ENCODE assay signal across 8 mouse cellular contexts in genomic region chr11:116273469-116274044, GRCm38 (mm10). TPM values are rescaled to one million over a fixed set of nuclear protein-coding genes. Genes with fewer than 3 reads are reported as not detected.
A peak's percentile ranks its signal among the peaks of the same experiment; 100 is the strongest.
DNase-seq lines count a peak whose midpoint lies in the region; ATAC-seq and TF ChIP-seq lines count a peak whose summit lies in the region.

No protein-coding gene starts in this region.

- peak; percentile 60 for ATAC-seq in erythroid progenitor cell, adult 5-6 weeks (replicated peaks; ENCODE audit: low FRiP score, poor library complexity, severe bottlenecking)
- ATAC-seq in limb, embryonic 13.5 days (ENCODE audit: low FRiP score, low read depth), result peak; percentile 38; the same call in 1 of the 2 replicates
- peak; percentile 7; the same call in 1 of the 2 replicates for ATAC-seq in stomach, embryonic 15.5 days (ENCODE audit: insufficient read depth, low FRiP score, low read depth)

- no peak overlapping the region for H3K27ac ChIP-seq in spleen, adult 2 months (ENCODE audit: insufficient read depth, low read length)
- H3K27ac ChIP-seq in limb, embryonic 13.5 days, result peak overlapping the region; percentile 28; the same call in 1 of the 2 replicates
- peak overlapping the region; percentile 87 for H3K27ac ChIP-seq in stomach, embryonic 15.5 days

- H3K9ac ChIP-seq in limb, embryonic 13.5 days, result peak overlapping the region; percentile 97
- H3K9ac ChIP-seq in stomach, embryonic 15.5 days, result peak overlapping the region; percentile 73

- peaks cover 3% of the 10 kb centered on the region; the same call in 1 of the 2 replicates for H3K4me1 ChIP-seq in spleen, adult 2 months (ENCODE audit: control insufficient read depth, insufficient read depth, insufficient read length)
- peaks cover 23% of the 10 kb centered on the region for H3K4me1 ChIP-seq in limb, embryonic 13.5 days
- H3K4me1 ChIP-seq in stomach, embryonic 15.5 days, result peaks cover 7% of the 10 kb centered on the region

- peak overlapping the region; percentile 78 for H3K4me3 ChIP-seq in spleen, adult 2 months (ENCODE audit: extremely low read depth, insufficient read depth, insufficient read length)
- H3K4me3 ChIP-seq in limb, embryonic 13.5 days, result peak overlapping the region; percentile 98
- peak overlapping the region; percentile 92 for H3K4me3 ChIP-seq in stomach, embryonic 15.5 days (replicated peaks)

- no peak for TF ChIP-seq POLR2A in spleen, adult 2 months (IDR thresholded peaks at IDR 0.05; ENCODE audit: low read depth, low read length)

- WGBS in spleen, adult 2 months, result under 1% methylated on average over 39 of the region's 39 CpGs
- WGBS in limb, embryonic 13.5 days, result under 1% methylated on average over 39 of the region's 39 CpGs
- WGBS in stomach, embryonic 15.5 days, result under 1% methylated on average over 39 of the region's 39 CpGs

- no peaks in the 10 kb centered on the region for H3K27me3 ChIP-seq in spleen, adult 2 months (ENCODE audit: control insufficient read depth, insufficient read depth, low read length)
- no peaks in the 10 kb centered on the region for H3K27me3 ChIP-seq in limb, embryonic 13.5 days
- no peaks in the 10 kb centered on the region for H3K27me3 ChIP-seq in stomach, embryonic 15.5 days (replicated peaks)

- H3K9me3 ChIP-seq in limb, embryonic 13.5 days, result no peaks in the 10 kb centered on the region
- no peaks in the 10 kb centered on the region for H3K9me3 ChIP-seq in stomach, embryonic 15.5 days

- TF ChIP-seq CTCF in spleen, adult 2 months (IDR thresholded peaks at IDR 0.05; ENCODE audit: extremely low read depth, insufficient read depth, insufficient read length, insufficient replicate concordance), result no peak

- H3K4me2 ChIP-seq in limb, embryonic 13.5 days (replicated peaks), result peak overlapping the region; percentile 89
- peak overlapping the region; percentile 73 for H3K4me2 ChIP-seq in stomach, embryonic 15.5 days

- no peak for DNase-seq in spleen, adult 2 months (ENCODE audit: low read depth in 1 of 2, low spot score in 2 of 2)
- DNase-seq in spleen, adult 12 weeks (ENCODE audit: low spot score), result no peak
- no peak for DNase-seq in urinary bladder, adult 2 months (ENCODE audit: low spot score)
- no peak for DNase-seq in kidney, adult 9 months
- DNase-seq in yolk sac, embryonic 10.5 days (ENCODE audit: low spot score), result no peak

- H3K36me3 ChIP-seq in spleen, adult 2 months (ENCODE audit: control insufficient read depth, insufficient read depth, low read length), result peaks cover 13% of the 10 kb centered on the region
- peaks cover 33% of the 10 kb centered on the region for H3K36me3 ChIP-seq in limb, embryonic 13.5 days
- H3K36me3 ChIP-seq in stomach, embryonic 15.5 days, result peaks cover 21% of the 10 kb centered on the region; the same call in 1 of the 2 replicates

RNA-seq across cellular contexts. Expression of gene Srp68, which starts 0.5 kb away (rescaled TPM):
- 25.4 and 27.0 TPM in 2 replicates for polyA plus RNA-seq in spleen, adult 2 months (2012; rRNA removed)
- 13.7 and 18.9 TPM in 2 replicates for total RNA-seq in erythroid progenitor cell, adult 5-6 weeks (2015; ENCODE audit: low replicate concordance)
- total RNA-seq in erythroid progenitor cell, adult 5-6 weeks (2017; ENCODE audit: low replicate concordance), result 18.2 and 21.3 TPM in 2 replicates
- 109 and 110 TPM in 2 replicates for polyA plus RNA-seq in limb, embryonic 13.5 days (2015; fragmentation: Nextera tagmentation; extraction: Ambion mirVana)
- 89.5 and 101 TPM in 2 replicates for polyA plus RNA-seq in stomach, embryonic 15.5 days (2015; fragmentation: Nextera tagmentation; extraction: Ambion mirVana)
- 75.0 and 78.3 TPM in 2 replicates for polyA plus RNA-seq in urinary bladder, adult 2 months (2012; rRNA removed)

RNA-seq across cellular contexts. Expression of gene Galr2, which starts 7.2 kb away (rescaled TPM):
- 0.08 TPM in 1 of 2 replicates, not detected in the other for polyA plus RNA-seq in spleen, adult 2 months (2012; rRNA removed)
- not detected in 2 replicates for total RNA-seq in erythroid progenitor cell, adult 5-6 weeks (2015; ENCODE audit: low replicate concordance)
- total RNA-seq in erythroid progenitor cell, adult 5-6 weeks (2017; ENCODE audit: low replicate concordance), result not detected in 2 replicates
- polyA plus RNA-seq in limb, embryonic 13.5 days (2015; fragmentation: Nextera tagmentation; extraction: Ambion mirVana), result 0.18 and 0.27 TPM in 2 replicates
- 0.15 and 0.35 TPM in 2 replicates for polyA plus RNA-seq in stomach, embryonic 15.5 days (2015; fragmentation: Nextera tagmentation; extraction: Ambion mirVana)
- polyA plus RNA-seq in urinary bladder, adult 2 months (2012; rRNA removed), result 9.5 and 12.9 TPM in 2 replicates

RNA-seq across cellular contexts. Expression of gene Exoc7, which starts 33.5 kb away (rescaled TPM):
- 20.2 and 21.8 TPM in 2 replicates for polyA plus RNA-seq in spleen, adult 2 months (2012; rRNA removed)
- 7.6 and 8.4 TPM in 2 replicates for total RNA-seq in erythroid progenitor cell, adult 5-6 weeks (2015; ENCODE audit: low replicate concordance)
- total RNA-seq in erythroid progenitor cell, adult 5-6 weeks (2017; ENCODE audit: low replicate concordance), result 7.4 and 57.7 TPM in 2 replicates
- polyA plus RNA-seq in limb, embryonic 13.5 days (2015; fragmentation: Nextera tagmentation; extraction: Ambion mirVana), result 76.5 and 80.2 TPM in 2 replicates
- polyA plus RNA-seq in stomach, embryonic 15.5 days (2015; fragmentation: Nextera tagmentation; extraction: Ambion mirVana), result 52.3 and 52.9 TPM in 2 replicates
- 40.4 and 51.0 TPM in 2 replicates for polyA plus RNA-seq in urinary bladder, adult 2 months (2012; rRNA removed)

RNA-seq across cellular contexts. Expression of gene Evpl, which starts 35.7 kb away (rescaled TPM):
- 0.07 and 0.18 TPM in 2 replicates for polyA plus RNA-seq in spleen, adult 2 months (2012; rRNA removed)
- not detected in 2 replicates for total RNA-seq in erythroid progenitor cell, adult 5-6 weeks (2015; ENCODE audit: low replicate concordance)
- not detected in 2 replicates for total RNA-seq in erythroid progenitor cell, adult 5-6 weeks (2017; ENCODE audit: low replicate concordance)
- 3.3 and 4.0 TPM in 2 replicates for polyA plus RNA-seq in limb, embryonic 13.5 days (2015; fragmentation: Nextera tagmentation; extraction: Ambion mirVana)
- polyA plus RNA-seq in stomach, embryonic 15.5 days (2015; fragmentation: Nextera tagmentation; extraction: Ambion mirVana), result 9.8 and 17.0 TPM in 2 replicates
- 16.9 and 24.7 TPM in 2 replicates for polyA plus RNA-seq in urinary bladder, adult 2 months (2012; rRNA removed)

Comparison
In these comparisons a context has a peak if more than half of its experiments do, and no peak if none do; other contexts are left out.
1. ATAC-seq: peak in every context shown above with its lines; median percentile 60 in erythroid progenitor cell, adult 5-6 weeks; 38 in limb, embryonic 13.5 days; 7 in stomach, embryonic 15.5 days.